Mouse (Mus musculus): Measurements from ENCODE around the gene Rpl23a.
A peak's percentile ranks its signal among the peaks of the same experiment; 100 is the strongest.

Gene Rpl23a

GRCm38 (mm10) chr11:78182961-78183844, at the start of gene Rpl23a:
Rpl23a (minus strand) TSS chr11:78183584.
- DNase-seq (ENCODE audit: low read depth): peak; percentile 93

GRCm38 (mm10) chr11:78231518-78231917, 48.1 kb upstream of the Rpl23a start:
- DNase-seq (ENCODE audit: low read depth): no peak

- no peak for DNase-seq (ENCODE audit: low read depth)
Measured at GRCm38 (mm10) chr11:78223586-78223985, 40.2 kb upstream of the Rpl23a start.

- peak; percentile 31 for DNase-seq (ENCODE audit: low read depth)
Measured at GRCm38 (mm10) chr11:78215709-78216317, 32.4 kb upstream of the Rpl23a start.

GRCm38 (mm10) chr11:78213086-78213817, 29.9 kb upstream of the Rpl23a start:
- DNase-seq (ENCODE audit: low read depth): peak; percentile 34

- DNase-seq (ENCODE audit: low read depth): no peak
Measured at GRCm38 (mm10) chr11:78211513-78211912, 28.1 kb upstream of the Rpl23a start.

- no peak for DNase-seq (ENCODE audit: low read depth)
Measured at GRCm38 (mm10) chr11:78210615-78211014, 27.2 kb upstream of the Rpl23a start.

GRCm38 (mm10) chr11:78209886-78210285, 26.5 kb upstream of the Rpl23a start:
- no peak for DNase-seq (ENCODE audit: low read depth)

- no peak for DNase-seq (ENCODE audit: low read depth)
Measured at GRCm38 (mm10) chr11:78207190-78207589, 23.8 kb upstream of the Rpl23a start.

GRCm38 (mm10) chr11:78205361-78206206, 22.2 kb upstream of the Rpl23a start:
- no peak for DNase-seq (ENCODE audit: low read depth)

GRCm38 (mm10) chr11:78204287-78204686, 20.9 kb upstream of the Rpl23a start:
- DNase-seq (ENCODE audit: low read depth): no peak

GRCm38 (mm10) chr11:78202372-78202771, 19.0 kb upstream of the Rpl23a start:
- DNase-seq (ENCODE audit: low read depth): no peak

- no peak for DNase-seq (ENCODE audit: low read depth)
Measured at GRCm38 (mm10) chr11:78195101-78195863, 11.9 kb upstream of the Rpl23a start.

- peak; percentile 82 for DNase-seq (ENCODE audit: low read depth)
Measured at GRCm38 (mm10) chr11:78194411-78195100, 11.2 kb upstream of the Rpl23a start.

GRCm38 (mm10) chr11:78193113-78193512, 9.7 kb upstream of the Rpl23a start, which contains the start of gene Proca1:
Proca1 (plus strand) TSS chr11:78193392.
- no peak for DNase-seq (ENCODE audit: low read depth)

GRCm38 (mm10) chr11:78190041-78190440, 6.7 kb upstream of the Rpl23a start:
- no peak for DNase-seq (ENCODE audit: low read depth)

GRCm38 (mm10) chr11:78189234-78190040, 6.1 kb upstream of the Rpl23a start:
- peak; percentile 58 for DNase-seq (ENCODE audit: low read depth)

GRCm38 (mm10) chr11:78188331-78189233, 5.2 kb upstream of the Rpl23a start, which contains the start of gene Rab34:
Rab34 (plus strand) TSS chr11:78188430.
- DNase-seq (ENCODE audit: low read depth): peak; percentile 51

All from induced T-regulatory cell, adult 2 months (primary cell).